Mouse (Mus musculus) testis, postnatal 14 days (tissue): Measurements from ENCODE around the gene Tnip2.

ENCODE experiments used
- DNase-seq: peaks from one replicate; pipeline ENCODE4 v3.0.0; 2021; ENCODE audit warnings: low spot score

Gene Tnip2

GRCm38 (mm10) chr5:34513466-34514217 lies at the start of gene Tnip2:
Gene Tnip2, minus strand, starts transcription at chr5:34513991.
- DNase-seq = peak; percentile 93

GRCm38 (mm10) chr5:34551821-34552220 lies 38.0 kb upstream of the Tnip2 start:
- DNase-seq = no peak

GRCm38 (mm10) chr5:34550251-34550650 lies 36.5 kb upstream of the Tnip2 start:
- no peak for DNase-seq

GRCm38 (mm10) chr5:34549483-34550221 lies 35.9 kb upstream of the Tnip2 start:
- DNase-seq = peak; percentile 56

GRCm38 (mm10) chr5:34549135-34549482 lies 35.3 kb upstream of the Tnip2 start:
- DNase-seq = no peak

- DNase-seq = no peak
These were observed 33.6 kb upstream of the Tnip2 start for GRCm38 (mm10) chr5:34547410-34547809.

GRCm38 (mm10) chr5:34543114-34543513 lies 29.3 kb upstream of the Tnip2 start:
- DNase-seq = no peak

- no peak for DNase-seq
These were observed 28.4 kb upstream of the Tnip2 start for GRCm38 (mm10) chr5:34542166-34542565.

GRCm38 (mm10) chr5:34539121-34539520 lies 25.3 kb upstream of the Tnip2 start:
- no peak for DNase-seq

GRCm38 (mm10) chr5:34538527-34538926 lies 24.7 kb upstream of the Tnip2 start:
- DNase-seq = no peak

- no peak for DNase-seq
These were observed 24.3 kb upstream of the Tnip2 start for GRCm38 (mm10) chr5:34538079-34538478.

- DNase-seq = no peak
These were observed 22.0 kb upstream of the Tnip2 start for GRCm38 (mm10) chr5:34535831-34536230.

GRCm38 (mm10) chr5:34534776-34535581 lies 21.2 kb upstream of the Tnip2 start:
- no peak for DNase-seq

- no peak for DNase-seq
These were observed 20.0 kb upstream of the Tnip2 start for GRCm38 (mm10) chr5:34533820-34534219.

- DNase-seq = no peak
These were observed 19.3 kb upstream of the Tnip2 start for GRCm38 (mm10) chr5:34533066-34533465.

- DNase-seq = no peak
These were observed 16.9 kb upstream of the Tnip2 start for GRCm38 (mm10) chr5:34530687-34531086.

GRCm38 (mm10) chr5:34530116-34530515 lies 16.3 kb upstream of the Tnip2 start:
- no peak for DNase-seq

GRCm38 (mm10) chr5:34528724-34529123 lies 14.9 kb upstream of the Tnip2 start:
- DNase-seq = no peak

GRCm38 (mm10) chr5:34527352-34527751 lies 13.6 kb upstream of the Tnip2 start:
- DNase-seq = no peak

GRCm38 (mm10) chr5:34526477-34526775 lies 12.6 kb upstream of the Tnip2 start:
- DNase-seq = no peak

- DNase-seq = peak; percentile 92
These were observed 12.1 kb upstream of the Tnip2 start, which contains the start of gene Sh3bp2 for GRCm38 (mm10) chr5:34525663-34526476. Gene Sh3bp2, plus strand, starts transcription at chr5:34525838.

GRCm38 (mm10) chr5:34524511-34524910 lies 10.7 kb upstream of the Tnip2 start:
- no peak for DNase-seq
